Mouse (Mus musculus) cerebellum, adult 9-11 months (tissue): ENCODE results near the gene Sh2d4b.

Experiments used
- DNase-seq: peaks from one replicate; pipeline ENCODE4 v3.0.0; 2022

The Sh2d4b gene

GRCm38 (mm10) chr14:40818051-40818450 is 75.0 kb downstream of the Sh2d4b start:
- no peak for DNase-seq

DNA sequence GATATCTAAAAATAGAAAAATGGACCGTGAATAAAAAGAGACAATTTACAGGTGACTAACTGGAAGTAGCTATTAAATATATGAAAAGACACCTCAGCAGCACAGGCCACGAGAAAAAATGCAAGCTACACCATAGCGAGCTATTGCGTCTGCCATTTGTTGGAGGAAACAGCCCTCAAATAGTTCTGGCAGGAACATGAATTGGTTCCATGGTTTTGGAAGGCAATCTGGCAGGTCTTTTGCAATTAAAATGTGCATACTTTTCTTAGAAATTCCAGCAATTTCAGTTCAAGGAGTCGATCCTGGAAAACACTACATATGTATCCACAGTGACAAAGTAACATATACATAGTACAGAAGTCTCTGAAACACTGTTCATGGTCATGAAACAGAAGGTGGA is 76.4 kb downstream of the Sh2d4b start:
- no peak for DNase-seq

DNA sequence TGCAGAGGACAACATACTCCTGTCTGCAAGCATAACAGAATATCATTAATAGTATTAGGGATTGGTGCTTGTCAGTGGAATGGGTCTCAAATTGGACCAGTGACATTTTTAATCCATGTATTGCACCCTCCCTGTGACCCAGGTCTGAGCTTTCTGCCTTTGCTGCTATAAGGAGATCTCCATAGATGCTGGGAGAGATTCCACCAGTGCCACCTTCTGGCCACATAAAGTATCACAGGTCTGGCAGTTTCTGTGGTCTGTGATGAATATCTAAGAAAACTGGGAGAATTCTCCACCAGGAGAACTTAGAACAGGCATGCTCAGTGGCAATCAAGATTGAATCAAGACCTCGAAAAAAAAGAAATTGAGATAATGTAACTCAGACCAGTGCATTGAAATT is 101.5 kb downstream of the Sh2d4b start:
- no peak for DNase-seq

GRCm38 (mm10) chr14:40789110-40789509 is 104.0 kb downstream of the Sh2d4b start:
- no peak for DNase-seq

DNA sequence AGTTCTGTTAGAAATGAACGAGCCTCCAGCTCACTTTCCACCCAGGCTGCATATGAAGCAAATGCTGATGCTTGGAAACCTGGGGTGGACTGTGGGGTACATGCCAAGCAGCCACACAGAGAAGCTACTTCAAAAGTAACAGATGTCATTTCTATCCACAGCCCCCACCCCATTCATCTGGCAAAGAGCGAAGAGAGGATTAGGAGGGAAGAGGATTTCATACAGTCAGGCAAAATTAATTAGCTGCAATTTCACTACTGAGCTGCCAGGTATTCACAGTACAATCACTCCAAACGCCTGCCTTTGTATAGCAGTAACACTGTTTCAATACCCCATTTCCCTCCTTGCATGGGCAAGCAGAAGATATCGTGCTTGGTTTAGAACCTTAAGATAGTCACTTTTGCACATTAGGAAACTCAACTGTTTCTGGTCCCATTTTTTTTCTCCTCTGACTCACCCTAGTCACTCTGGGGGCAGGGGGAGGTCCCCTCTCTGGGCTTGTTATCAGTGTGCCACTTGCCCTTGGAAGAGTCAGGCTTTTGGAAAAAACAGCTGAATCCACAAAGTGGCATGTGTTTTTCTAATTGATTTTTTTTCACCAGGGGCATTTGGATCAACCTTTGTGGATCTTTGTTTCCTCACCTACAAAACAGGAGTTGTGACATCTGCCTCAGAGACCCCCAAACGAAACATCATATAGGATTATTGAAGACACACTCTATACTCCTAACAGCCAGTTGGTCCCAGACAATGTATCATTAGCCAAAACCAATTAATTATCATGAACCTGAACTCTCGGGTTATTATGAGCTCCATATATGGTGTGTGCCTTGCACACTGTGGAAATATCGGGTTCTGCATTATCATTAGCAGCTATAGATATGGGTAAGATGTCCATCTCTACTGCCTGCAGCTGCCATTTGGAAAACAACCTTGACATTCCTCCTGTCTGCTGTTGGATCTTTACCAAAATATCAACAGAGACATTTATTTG is 123.7 kb downstream of the Sh2d4b start:
- no peak for DNase-seq
